Mouse (Mus musculus) stomach, postnatal 0 days (tissue): ENCODE measurements at regions not wholly inside any gene's neighbourhood (a gene's known extent, or its start where the extent isn't known, plus 50 kb on each side); places are given as distances from the start of the nearest gene placed in this dataset.

Experiments used
- ATAC-seq: fragments of 200-750 bp; cut with Nextera tagmentation; 2 replicates; pipeline ENCODE4 v1.8.0; 2017; ENCODE audit not compliant: low FRiP score, low TSS enrichment
- DNase-seq: peaks from one replicate; pipeline ENCODE4 v3.0.0-alpha.2; 2016; ENCODE audit warnings: low spot score
- H3K27ac ChIP-seq: fragments of 300-500 bp; sonication (generic); replicated peaks from 2 replicates; pipeline ENCODE4 v1.5.1; 2014; ENCODE audit warnings: mild to moderate bottlenecking, control low read depth
- H3K27me3 ChIP-seq: fragments of 300-500 bp; sonication (generic); 2 replicates; pipeline ENCODE4 v1.6.1; 2014; ENCODE audit warnings: low read length; ENCODE audit not compliant: control insufficient read depth, insufficient read depth
- H3K36me3 ChIP-seq: fragments of 300-500 bp; sonication (generic); 2 replicates; pipeline ENCODE4 v1.6.1; 2014; ENCODE audit warnings: low read length, mixed read lengths; ENCODE audit not compliant: control insufficient read depth, insufficient read depth
- H3K4me1 ChIP-seq: fragments of 300-500 bp; sonication (generic); replicated peaks from 2 replicates; pipeline ENCODE4 v1.6.1; 2014; ENCODE audit warnings: antibody characterized with exemption; ENCODE audit not compliant: control insufficient read depth, insufficient read depth
- H3K4me2 ChIP-seq: fragments of 300-500 bp; sonication (generic); replicated peaks from 2 replicates; pipeline ENCODE4 v1.6.1; 2014; ENCODE audit warnings: low read depth, mild to moderate bottlenecking, control low read depth, moderate library complexity
- H3K4me3 ChIP-seq: fragments of 300-500 bp; sonication (generic); 2 replicates; pipeline ENCODE4 v1.5.1; 2014; ENCODE audit warnings: low read depth, low read length, control low read depth
- H3K9ac ChIP-seq: fragments of 300-500 bp; sonication (generic); 2 replicates; pipeline ENCODE4 v1.6.1; 2014; ENCODE audit warnings: mild to moderate bottlenecking, low read length, control low read depth, mixed read lengths
- H3K9me3 ChIP-seq: fragments of 300-500 bp; sonication (generic); 2 replicates; pipeline ENCODE4 v1.6.1; 2016; ENCODE audit warnings: low read length; ENCODE audit not compliant: control insufficient read depth
- CTCF ChIP-seq: IDR thresholded peaks from 2 replicates; pipeline ENCODE4 v1.5.1; 2016; ENCODE audit warnings: antibody characterized with exemption, low read depth, mild to moderate bottlenecking, moderate library complexity
- EP300 ChIP-seq: optimal IDR thresholded peaks from 2 replicates; pipeline ENCODE3; 2016; ENCODE audit warnings: antibody characterized with exemption
- WGBS: fragments of 180-500 bp; shearing (Covaris S2); extraction: QIAGEN DNeasy Blood & Tissue Kit; methylation state at CpG from one replicate; pipeline ENCODE4 v1.1.7; 2014; 5-methylcytosine and 5-hydroxymethylcytosine counted together

- Histone ChIP-seq H3K4me3 (no peak overlapping the region), H3K36me3 (no peaks in the 10 kb centered on the region), H3K27me3 (no peaks in the 10 kb centered on the region), H3K9ac (no peak overlapping the region), H3K4me1 (no peaks in the 10 kb centered on the region), H3K9me3 (no peaks in the 10 kb centered on the region), H3K27ac (no peak overlapping the region), H3K4me2 (no peak overlapping the region)
- TF ChIP-seq EP300, result no peak
- DNase-seq (no peak), ATAC-seq (no peak)
- 76% methylated on average over 7 of the region's 7 CpGs for WGBS
These were observed 182.4 kb upstream of the Atp5g3 start for GRCm38 (mm10) chr2:74093494-74093893.

GRCm38 (mm10) chr2:74087375-74087774 is 176.2 kb upstream of the Atp5g3 start:
- H3K9me3 ChIP-seq, result no peaks in the 10 kb centered on the region
- TF ChIP-seq CTCF (no peak), EP300 (no peak)
- DNase-seq (no peak), ATAC-seq (no peak)
- H3K9ac ChIP-seq, result no peak overlapping the region
- H3K27ac ChIP-seq, result no peak overlapping the region
- H3K4me3 ChIP-seq, result no peak overlapping the region
- 40% methylated on average over 3 of the region's 3 CpGs for WGBS
- no peaks in the 10 kb centered on the region for H3K27me3 ChIP-seq
- no peaks in the 10 kb centered on the region for H3K4me1 ChIP-seq
- H3K4me2 ChIP-seq, result no peak overlapping the region
- no peaks in the 10 kb centered on the region for H3K36me3 ChIP-seq

- Histone ChIP-seq H3K4me1 (no peaks in the 10 kb centered on the region), H3K9ac (no peak overlapping the region), H3K4me2 (no peak overlapping the region), H3K36me3 (no peaks in the 10 kb centered on the region), H3K27me3 (no peaks in the 10 kb centered on the region), H3K27ac (no peak overlapping the region), H3K9me3 (no peaks in the 10 kb centered on the region), H3K4me3 (no peak overlapping the region)
- ATAC-seq (no peak), DNase-seq (no peak)
- WGBS, result 67% methylated on average over 6 of the region's 6 CpGs
- TF ChIP-seq CTCF (no peak), EP300 (no peak)
These were observed 173.8 kb upstream of the Atp5g3 start for GRCm38 (mm10) chr2:74084971-74085370.

GRCm38 (mm10) chr2:74076774-74077173 is 165.6 kb upstream of the Atp5g3 start:
- ATAC-seq, result no peak
- H3K9ac ChIP-seq, result no peak overlapping the region
- H3K4me3 ChIP-seq, result no peak overlapping the region
- H3K36me3 ChIP-seq, result no peaks in the 10 kb centered on the region
- WGBS, result 54% methylated on average over 4 of the region's 4 CpGs
- no peaks in the 10 kb centered on the region for H3K4me1 ChIP-seq
- no peak for DNase-seq
- no peak overlapping the region for H3K27ac ChIP-seq
- H3K4me2 ChIP-seq, result no peak overlapping the region
- TF ChIP-seq EP300 (no peak), CTCF (no peak)
- H3K9me3 ChIP-seq, result no peaks in the 10 kb centered on the region
- no peaks in the 10 kb centered on the region for H3K27me3 ChIP-seq

GRCm38 (mm10) chr2:74075566-74075965 is 164.4 kb upstream of the Atp5g3 start:
- no peaks in the 10 kb centered on the region for H3K36me3 ChIP-seq
- no peaks in the 10 kb centered on the region for H3K9me3 ChIP-seq
- 79% methylated on average over 1 of the region's 1 CpGs for WGBS
- H3K4me1 ChIP-seq, result no peaks in the 10 kb centered on the region
- no peaks in the 10 kb centered on the region for H3K27me3 ChIP-seq
- TF ChIP-seq CTCF, result no peak
- no peak for TF ChIP-seq EP300
- no peak overlapping the region for H3K27ac ChIP-seq
- DNase-seq, result no peak
- H3K4me2 ChIP-seq, result no peak overlapping the region
- H3K9ac ChIP-seq, result no peak overlapping the region
- no peak for ATAC-seq
- no peak overlapping the region for H3K4me3 ChIP-seq

- Histone ChIP-seq H3K4me2 (no peak overlapping the region), H3K27me3 (no peaks in the 10 kb centered on the region), H3K9ac (no peak overlapping the region), H3K4me3 (no peak overlapping the region), H3K9me3 (no peaks in the 10 kb centered on the region), H3K27ac (no peak overlapping the region), H3K4me1 (no peaks in the 10 kb centered on the region), H3K36me3 (no peaks in the 10 kb centered on the region)
- no peak for TF ChIP-seq EP300
- no peak for TF ChIP-seq CTCF
- ATAC-seq, result no peak
- DNase-seq, result no peak
- 92% methylated on average over 1 of the region's 1 CpGs for WGBS
These were observed 162.3 kb upstream of the Atp5g3 start for GRCm38 (mm10) chr2:74073396-74073795.

- TF ChIP-seq EP300 (no peak), CTCF (peak; percentile 97)
- H3K4me3 ChIP-seq, result no peak overlapping the region
- no peaks in the 10 kb centered on the region for H3K27me3 ChIP-seq
- peak; percentile 64 for DNase-seq
- no peak overlapping the region for H3K4me2 ChIP-seq
- no peak overlapping the region for H3K9ac ChIP-seq
- no peaks in the 10 kb centered on the region for H3K4me1 ChIP-seq
- H3K9me3 ChIP-seq, result no peaks in the 10 kb centered on the region
- no peaks in the 10 kb centered on the region for H3K36me3 ChIP-seq
- ATAC-seq, result peak; percentile 77
- no peak overlapping the region for H3K27ac ChIP-seq
- 1% methylated on average over 11 of the region's 11 CpGs for WGBS
These were observed 155.5 kb upstream of the Atp5g3 start for GRCm38 (mm10) chr2:74066652-74067051.
